Mouse (Mus musculus): ENCODE data around the gene Bcl2a1b. TPM values are rescaled to one million over a fixed set of nuclear protein-coding genes. Genes with fewer than 3 reads are reported as not detected.
"Not testable (repeated sequence)": the region's sequence is repeated elsewhere in the genome, so short reads cannot be mapped to it uniquely, and the experiment has no call there.

Gene Bcl2a1b
- polyA plus RNA-seq (2012; fragmentation: generic; extraction: Trizol) = not detected
- long read RNA-seq, experiment 1 = 0 reads
- long read RNA-seq, experiment 2 = 0 reads

DNA sequence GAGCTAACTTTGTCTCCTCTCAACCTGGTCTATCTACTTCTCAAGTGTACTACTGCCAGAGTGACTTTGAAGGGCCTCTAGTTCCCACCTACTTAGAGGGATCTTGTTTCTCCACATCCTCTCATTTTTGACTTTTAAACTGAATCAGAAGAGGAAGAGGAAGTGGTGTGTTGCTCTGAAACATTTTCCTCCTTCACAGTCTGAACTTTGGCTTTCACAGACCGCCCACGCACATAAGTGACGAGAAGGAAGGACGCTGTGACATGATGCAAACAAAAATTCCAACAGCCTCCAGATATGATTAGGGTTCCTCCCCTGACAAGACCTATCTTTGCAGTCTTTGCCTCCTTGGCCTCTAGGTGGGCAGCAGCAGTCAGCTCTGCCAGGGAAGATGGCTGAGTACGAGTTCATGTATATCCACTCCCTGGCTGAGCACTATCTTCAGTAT lies at the start of gene Bcl2a1b, which contains the start of gene Gm29094:
Gene Bcl2a1b (plus strand): TSS at position 241 of the 448 bp plus-strand sequence.
Gene Gm29094 (plus strand): TSS at position 411 of the 448 bp plus-strand sequence.
- H3K79me2 ChIP-seq (ENCODE audit: control insufficient read depth, insufficient read depth); H3K36me3 ChIP-seq (ENCODE audit: control insufficient read depth, insufficient read depth); H3K4me3 ChIP-seq (ENCODE audit: insufficient read depth, poor library complexity, severe bottlenecking); H3K79me3 ChIP-seq (ENCODE audit: low read depth); H3ac ChIP-seq (ENCODE audit: control insufficient read depth, insufficient read length, low read depth); H3K27me3 ChIP-seq (ENCODE audit: control insufficient read depth, insufficient read depth, insufficient read length): not testable (repeated sequence)

DNA sequence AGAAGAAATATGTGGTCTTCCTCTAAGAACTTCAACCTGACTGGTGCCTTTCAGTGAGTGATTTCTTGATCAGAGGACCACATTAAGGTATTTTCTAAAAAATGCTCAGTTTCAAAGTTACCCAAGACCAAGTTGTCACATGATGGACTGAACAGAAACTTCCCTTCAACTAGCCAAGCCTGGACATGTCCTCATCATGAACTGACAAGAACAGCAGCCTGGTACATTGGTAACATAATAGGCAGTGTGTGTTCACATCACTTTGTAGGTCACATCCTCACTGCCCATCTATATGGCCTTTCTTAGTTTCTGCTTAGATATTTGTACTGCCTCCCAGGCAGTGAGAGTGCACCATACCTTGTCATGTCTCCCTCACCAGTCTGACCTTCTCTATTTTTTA lies 26.5 kb upstream of the Bcl2a1b start:
- not testable (repeated sequence) for H3ac ChIP-seq (ENCODE audit: control insufficient read depth, insufficient read length, low read depth); H3K4me3 ChIP-seq (ENCODE audit: insufficient read depth, poor library complexity, severe bottlenecking); H3K36me3 ChIP-seq (ENCODE audit: control insufficient read depth, insufficient read depth); H3K79me3 ChIP-seq (ENCODE audit: low read depth); H3K79me2 ChIP-seq (ENCODE audit: control insufficient read depth, insufficient read depth); H3K27me3 ChIP-seq (ENCODE audit: control insufficient read depth, insufficient read depth, insufficient read length)

DNA sequence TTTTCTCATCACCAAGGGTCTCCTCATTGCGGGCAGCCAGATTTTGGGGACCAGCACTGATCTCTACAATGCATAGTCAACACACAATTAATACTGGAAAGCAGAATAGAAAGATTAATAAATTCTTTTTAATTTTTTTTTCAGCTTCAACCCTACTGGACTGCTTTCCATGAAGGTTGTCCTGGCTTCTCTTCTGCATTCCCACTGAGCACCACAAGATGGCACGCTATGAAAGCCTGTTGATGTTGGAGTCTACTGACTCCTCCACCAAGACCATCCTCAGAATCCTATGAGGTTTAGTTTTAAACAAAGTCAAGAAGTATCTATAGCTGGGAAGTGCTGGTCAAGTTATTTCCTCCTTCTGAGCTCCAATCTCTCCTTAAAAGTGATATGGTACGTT lies 20.2 kb upstream of the Bcl2a1b start:
- H3ac ChIP-seq (ENCODE audit: control insufficient read depth, insufficient read length, low read depth); H3K79me3 ChIP-seq (ENCODE audit: low read depth); H3K4me3 ChIP-seq (ENCODE audit: insufficient read depth, poor library complexity, severe bottlenecking); H3K27me3 ChIP-seq (ENCODE audit: control insufficient read depth, insufficient read depth, insufficient read length); H3K36me3 ChIP-seq (ENCODE audit: control insufficient read depth, insufficient read depth); H3K79me2 ChIP-seq (ENCODE audit: control insufficient read depth, insufficient read depth): not testable (repeated sequence)

DNA sequence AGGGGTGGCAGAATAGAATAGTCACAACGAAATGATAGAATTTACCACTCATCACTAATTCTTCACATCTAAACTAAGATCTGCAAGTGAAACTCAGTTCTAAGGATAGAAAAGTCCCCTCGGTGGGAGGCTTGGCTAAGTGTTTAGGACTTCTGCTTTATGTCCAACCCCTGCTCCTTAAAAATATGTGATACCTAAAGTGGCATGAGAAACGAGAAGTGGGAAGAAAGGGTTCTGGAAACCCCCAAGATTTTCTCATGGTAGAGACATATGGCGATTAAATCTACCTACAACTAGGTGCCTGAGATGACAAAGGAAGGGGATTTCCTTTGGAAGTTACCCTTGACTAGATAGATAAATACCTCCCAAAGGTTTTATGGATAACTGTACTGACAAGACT lies 19.5 kb upstream of the Bcl2a1b start:
- not testable (repeated sequence) for H3K79me3 ChIP-seq (ENCODE audit: low read depth); H3K27me3 ChIP-seq (ENCODE audit: control insufficient read depth, insufficient read depth, insufficient read length); H3K4me3 ChIP-seq (ENCODE audit: insufficient read depth, poor library complexity, severe bottlenecking); H3ac ChIP-seq (ENCODE audit: control insufficient read depth, insufficient read length, low read depth); H3K36me3 ChIP-seq (ENCODE audit: control insufficient read depth, insufficient read depth); H3K79me2 ChIP-seq (ENCODE audit: control insufficient read depth, insufficient read depth)

DNA sequence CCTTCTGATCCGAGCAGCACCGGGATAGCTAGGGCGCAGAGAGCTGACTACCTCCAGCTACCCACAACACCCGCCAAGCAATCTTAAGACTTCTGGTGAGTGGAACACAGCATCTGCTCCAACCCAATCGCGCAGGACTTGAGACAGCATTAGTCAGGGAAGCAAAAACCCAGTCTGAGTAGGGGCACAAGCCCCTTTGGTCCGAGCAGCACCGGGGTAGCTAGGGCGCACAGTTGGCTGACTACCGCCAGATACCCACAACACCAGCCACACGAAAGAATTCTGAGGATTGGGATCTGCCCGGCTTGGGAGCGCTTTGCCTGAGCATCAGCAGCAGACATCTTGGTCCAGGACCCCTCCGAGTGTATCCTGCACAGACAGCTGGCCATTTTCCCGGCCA lies 12.0 kb upstream of the Bcl2a1b start:
- H3K27me3 ChIP-seq (ENCODE audit: control insufficient read depth, insufficient read depth, insufficient read length); H3K4me3 ChIP-seq (ENCODE audit: insufficient read depth, poor library complexity, severe bottlenecking); H3K79me2 ChIP-seq (ENCODE audit: control insufficient read depth, insufficient read depth); H3K36me3 ChIP-seq (ENCODE audit: control insufficient read depth, insufficient read depth); H3K79me3 ChIP-seq (ENCODE audit: low read depth); H3ac ChIP-seq (ENCODE audit: control insufficient read depth, insufficient read length, low read depth): not testable (repeated sequence)

DNA sequence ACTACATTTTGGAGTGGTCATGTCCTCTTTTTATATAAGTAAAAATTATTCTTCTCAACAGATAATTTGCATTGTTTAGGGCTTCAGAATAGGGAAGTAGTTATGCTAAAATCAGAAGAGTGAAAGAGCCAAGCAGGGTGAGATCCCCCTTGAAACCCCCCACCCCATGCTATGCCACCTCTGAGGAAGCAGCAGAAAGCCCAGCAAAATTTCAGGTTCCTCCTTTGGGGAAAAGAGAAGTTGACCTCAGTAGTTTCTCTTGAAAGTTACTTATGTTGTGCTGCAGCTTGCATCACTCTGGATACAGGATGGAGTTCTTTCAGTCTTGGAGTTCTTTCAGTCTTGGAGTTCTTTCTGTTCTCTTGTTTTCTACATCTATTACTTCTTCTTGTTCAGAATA lies 3.5 kb upstream of the Bcl2a1b start:
- not testable (repeated sequence) for H3K79me2 ChIP-seq (ENCODE audit: control insufficient read depth, insufficient read depth); H3ac ChIP-seq (ENCODE audit: control insufficient read depth, insufficient read length, low read depth); H3K4me3 ChIP-seq (ENCODE audit: insufficient read depth, poor library complexity, severe bottlenecking); H3K27me3 ChIP-seq (ENCODE audit: control insufficient read depth, insufficient read depth, insufficient read length); H3K36me3 ChIP-seq (ENCODE audit: control insufficient read depth, insufficient read depth); H3K79me3 ChIP-seq (ENCODE audit: low read depth)

DNA sequence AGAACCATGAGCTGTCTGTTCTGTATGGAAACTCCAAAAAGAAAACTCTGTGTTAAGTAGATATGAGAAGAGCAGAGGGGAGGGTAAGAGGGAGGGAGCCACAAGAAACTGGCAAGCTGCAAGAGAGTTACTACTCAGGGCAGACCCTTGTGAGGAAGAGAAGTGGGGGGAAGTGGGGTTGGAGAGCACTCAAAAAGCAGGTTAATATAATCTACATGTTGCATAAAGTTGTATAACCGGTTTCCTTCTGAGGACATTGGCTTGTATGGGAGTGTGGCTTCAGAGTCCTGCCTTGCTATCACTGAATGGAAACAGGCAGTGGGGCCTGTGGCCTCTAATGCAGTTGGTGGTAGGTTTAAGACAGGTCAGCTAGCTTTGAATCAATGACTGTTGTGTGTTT lies 1.5 kb upstream of the Bcl2a1b start:
- H3K79me3 ChIP-seq (ENCODE audit: low read depth); H3K27me3 ChIP-seq (ENCODE audit: control insufficient read depth, insufficient read depth, insufficient read length); H3K4me3 ChIP-seq (ENCODE audit: insufficient read depth, poor library complexity, severe bottlenecking); H3K79me2 ChIP-seq (ENCODE audit: control insufficient read depth, insufficient read depth); H3K36me3 ChIP-seq (ENCODE audit: control insufficient read depth, insufficient read depth); H3ac ChIP-seq (ENCODE audit: control insufficient read depth, insufficient read length, low read depth): not testable (repeated sequence)

DNA sequence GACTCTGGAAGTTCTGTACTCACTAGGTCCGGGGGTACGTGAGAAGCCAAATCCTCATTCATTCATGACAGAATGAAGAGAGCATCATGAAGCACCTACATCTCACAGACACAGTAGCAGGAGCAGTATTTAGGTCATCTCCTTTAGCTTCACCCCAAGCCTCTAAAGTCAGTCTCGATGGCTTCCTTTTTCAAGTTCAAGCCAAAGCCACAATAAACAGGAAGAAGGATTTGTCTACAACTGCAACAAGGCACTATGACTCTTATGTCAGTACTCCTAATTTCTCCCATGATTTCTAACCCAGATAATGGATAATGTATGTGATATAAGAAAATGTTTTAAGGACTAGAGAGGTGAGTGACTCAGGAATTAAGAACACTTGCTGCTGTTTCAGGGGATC lies 660 bp upstream of the Bcl2a1b start:
- H3K27me3 ChIP-seq (ENCODE audit: control insufficient read depth, insufficient read depth, insufficient read length); H3ac ChIP-seq (ENCODE audit: control insufficient read depth, insufficient read length, low read depth); H3K79me2 ChIP-seq (ENCODE audit: control insufficient read depth, insufficient read depth); H3K4me3 ChIP-seq (ENCODE audit: insufficient read depth, poor library complexity, severe bottlenecking); H3K36me3 ChIP-seq (ENCODE audit: control insufficient read depth, insufficient read depth); H3K79me3 ChIP-seq (ENCODE audit: low read depth): not testable (repeated sequence)

DNA sequence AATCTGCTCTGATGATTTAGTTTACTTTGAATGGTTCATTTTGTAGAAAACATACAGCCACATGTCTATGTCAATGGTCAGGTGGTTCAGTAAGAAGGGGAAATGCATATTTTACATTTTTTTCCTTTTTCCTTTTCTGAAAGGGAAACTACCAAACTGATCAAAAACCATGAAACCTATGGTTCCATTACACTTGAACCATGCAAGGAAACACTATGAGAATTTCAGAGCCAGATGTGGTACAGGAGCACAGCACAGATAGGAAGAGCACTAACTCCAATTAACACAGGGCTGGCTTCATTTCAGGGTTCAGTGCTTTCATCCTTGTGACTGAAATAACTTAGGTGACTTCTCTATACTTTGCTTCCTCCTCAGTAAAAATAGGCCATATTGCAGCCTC lies 3.2 kb downstream of the Bcl2a1b start:
- H3K36me3 ChIP-seq (ENCODE audit: control insufficient read depth, insufficient read depth); H3K79me2 ChIP-seq (ENCODE audit: control insufficient read depth, insufficient read depth); H3ac ChIP-seq (ENCODE audit: control insufficient read depth, insufficient read length, low read depth); H3K27me3 ChIP-seq (ENCODE audit: control insufficient read depth, insufficient read depth, insufficient read length); H3K4me3 ChIP-seq (ENCODE audit: insufficient read depth, poor library complexity, severe bottlenecking); H3K79me3 ChIP-seq (ENCODE audit: low read depth): not testable (repeated sequence)

DNA sequence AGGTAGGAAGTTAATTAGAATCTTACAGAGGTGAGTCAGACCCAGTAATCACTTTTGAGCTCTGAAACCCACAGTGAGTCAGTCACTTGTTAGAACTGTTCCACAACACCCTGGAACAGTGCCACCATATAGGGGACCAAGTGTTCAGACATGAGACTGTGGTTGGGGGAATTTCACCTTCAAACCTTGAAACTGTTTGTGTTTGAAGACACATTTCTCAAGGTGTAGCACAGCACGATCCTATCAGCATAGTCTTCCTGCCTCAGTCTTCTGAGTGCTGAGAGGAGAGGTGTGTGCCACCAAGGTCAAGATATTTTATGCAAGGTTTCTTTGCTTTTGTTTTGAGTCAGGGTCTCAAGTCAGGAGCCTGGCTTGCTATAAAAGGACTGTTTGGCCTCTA lies 9.9 kb downstream of the Bcl2a1b start:
- not testable (repeated sequence) for H3K27me3 ChIP-seq (ENCODE audit: control insufficient read depth, insufficient read depth, insufficient read length); H3K79me2 ChIP-seq (ENCODE audit: control insufficient read depth, insufficient read depth); H3ac ChIP-seq (ENCODE audit: control insufficient read depth, insufficient read length, low read depth); H3K79me3 ChIP-seq (ENCODE audit: low read depth); H3K36me3 ChIP-seq (ENCODE audit: control insufficient read depth, insufficient read depth); H3K4me3 ChIP-seq (ENCODE audit: insufficient read depth, poor library complexity, severe bottlenecking)

DNA sequence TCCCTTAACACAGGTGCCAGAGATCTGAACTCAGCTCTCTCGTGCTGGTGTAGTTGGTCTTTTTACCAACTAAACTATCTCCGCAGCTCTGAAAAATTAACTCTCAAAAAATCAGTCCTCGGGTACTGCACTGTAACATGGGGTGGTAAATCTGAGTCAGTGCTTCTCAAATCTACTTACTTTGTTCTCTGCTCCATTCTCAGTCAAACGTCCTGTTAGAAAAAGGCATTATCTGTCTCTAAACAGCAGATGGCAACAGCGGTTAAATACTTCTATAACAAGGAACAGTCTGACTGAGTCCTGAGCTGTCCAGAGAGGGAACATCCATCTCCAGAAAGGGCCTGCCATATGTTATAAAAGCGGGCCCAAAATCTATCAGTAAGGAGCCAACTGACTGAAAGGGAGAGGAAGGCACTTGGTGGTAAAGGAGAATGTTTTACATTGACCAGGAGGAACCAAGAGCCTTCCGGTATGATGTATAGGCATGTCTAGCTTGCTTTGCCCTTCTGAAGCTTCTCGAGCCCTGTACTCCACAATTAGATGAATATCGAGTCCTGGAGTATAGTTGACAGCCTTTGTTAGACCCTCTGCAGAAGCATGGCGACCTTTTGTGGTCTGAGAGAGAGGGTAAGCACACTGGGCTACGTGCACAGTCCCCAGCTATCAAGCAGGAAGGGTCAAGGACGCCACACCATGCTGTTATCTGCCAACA lies 11.5 kb downstream of the Bcl2a1b start, which contains the start of gene Mthfs:
Gene Mthfs (plus strand): TSS at position 324 of the 712 bp plus-strand sequence.
- not testable (repeated sequence) for H3K79me3 ChIP-seq (ENCODE audit: low read depth); H3K27me3 ChIP-seq (ENCODE audit: control insufficient read depth, insufficient read depth, insufficient read length); H3K4me3 ChIP-seq (ENCODE audit: insufficient read depth, poor library complexity, severe bottlenecking); H3K36me3 ChIP-seq (ENCODE audit: control insufficient read depth, insufficient read depth); H3K79me2 ChIP-seq (ENCODE audit: control insufficient read depth, insufficient read depth); H3ac ChIP-seq (ENCODE audit: control insufficient read depth, insufficient read length, low read depth)
